Comparison of ENCODE assay signal across 8 mouse cellular contexts in genomic region chr4:97778211-97779002, GRCm38 (mm10). TPM values are rescaled to one million over a fixed set of nuclear protein-coding genes. Genes with fewer than 3 reads are reported as not detected.
DNase-seq lines count a peak whose midpoint lies in the region; ATAC-seq and TF ChIP-seq lines count a peak whose summit lies in the region.

No protein-coding gene starts in this region.

- H3K36me3 ChIP-seq in heart, embryonic 11.5 days (ENCODE audit: control insufficient read depth, insufficient read depth, low read length): peaks cover 8% of the 10 kb centered on the region; the same call in 1 of the 2 replicates
- no peaks in the 10 kb centered on the region for H3K36me3 ChIP-seq in midbrain, postnatal 0 days (ENCODE audit: insufficient read depth, low read length)

- under 1% methylated on average over 61 of the region's 94 CpGs for WGBS in heart, embryonic 11.5 days (ENCODE audit: insufficient replicate concordance)
- 1% methylated on average over 88 of the region's 94 CpGs for WGBS in midbrain, postnatal 0 days

- H3K9ac ChIP-seq in heart, embryonic 11.5 days (ENCODE audit: low read depth, low read length): peak overlapping the region; percentile 99
- H3K9ac ChIP-seq in midbrain, postnatal 0 days (replicated peaks; ENCODE audit: low read length, poor library complexity, severe bottlenecking): peak overlapping the region; percentile 75

- H3K4me1 ChIP-seq in heart, embryonic 11.5 days (ENCODE audit: control insufficient read depth, insufficient read depth, low read length): peaks cover 19% of the 10 kb centered on the region
- H3K4me1 ChIP-seq in midbrain, postnatal 0 days (ENCODE audit: insufficient read depth, low read length): 0 out of 2 replicates have a peak, but pooled peaks cover 2% of the 10 kb centered on the region

- peak overlapping the region; percentile 97 for H3K4me3 ChIP-seq in heart, embryonic 11.5 days (ENCODE audit: low read depth, low read length)
- peak overlapping the region; percentile 81 for H3K4me3 ChIP-seq in midbrain, postnatal 0 days (ENCODE audit: low read depth, low read length)

- no peaks in the 10 kb centered on the region; the same call in 1 of the 2 replicates for H3K27me3 ChIP-seq in heart, embryonic 11.5 days (ENCODE audit: control insufficient read depth, insufficient read depth, low read length)
- peaks cover 24% of the 10 kb centered on the region for H3K27me3 ChIP-seq in midbrain, postnatal 0 days (ENCODE audit: insufficient read depth, low read length)

- peak overlapping the region; percentile 71 for H3K4me2 ChIP-seq in heart, embryonic 11.5 days
- peak overlapping the region; percentile 95 for H3K4me2 ChIP-seq in midbrain, postnatal 0 days (ENCODE audit: low read depth, low read length, poor library complexity, severe bottlenecking)

- H3K27ac ChIP-seq in heart, embryonic 11.5 days (ENCODE audit: low read depth, low read length): peak overlapping the region; percentile 96
- H3K27ac ChIP-seq in midbrain, postnatal 0 days (ENCODE audit: low read depth, low read length): peak overlapping the region; percentile 80

- DNase-seq in embryo, embryonic 10.5 days (ENCODE audit: low spot score): peak; percentile 66
- DNase-seq in embryo, embryonic 10 days (ENCODE audit: low spot score): no peak
- peak; percentile 62 for DNase-seq in 3134 (ENCODE audit: extremely low read depth, insufficient read length, low spot score)
- DNase-seq in cerebellum, postnatal 14 days: peak; percentile 59 to 69
- peak; percentile 57 to 71 for DNase-seq in kidney, postnatal 4 days
- DNase-seq in midbrain, postnatal 0 days (ENCODE audit: low spot score): no peak
- DNase-seq in left cerebral cortex, adult 18-20 months (ENCODE audit: low spot score in 2 of 2): no peak

- H3K9me3 ChIP-seq in heart, embryonic 11.5 days (replicated peaks; ENCODE audit: control insufficient read depth, low read length): no peaks in the 10 kb centered on the region
- H3K9me3 ChIP-seq in midbrain, postnatal 0 days (ENCODE audit: low read length): no peaks in the 10 kb centered on the region

- 0 out of 2 replicates have a peak, but pooled peaks have one; percentile 12 for ATAC-seq in heart, embryonic 11.5 days (replicated peaks; ENCODE audit: insufficient number of reproducible peaks, low FRiP score, low TSS enrichment)
- peak; percentile 35; the same call in 1 of the 2 replicates for ATAC-seq in midbrain, postnatal 0 days (ENCODE audit: low FRiP score)

- no peak for TF ChIP-seq CTCF in midbrain, postnatal 0 days (IDR thresholded peaks at IDR 0.05)

RNA-seq across cellular contexts. Expression of gene E130114P18Rik, which starts 0.5 kb away (rescaled TPM):
- polyA plus RNA-seq in heart, embryonic 11.5 days (2014; fragmentation: Nextera tagmentation; extraction: Ambion mirVana): 0.72 and 0.73 TPM in 2 replicates
- total RNA-seq in midbrain, postnatal 0 days (2014; rRNA removed): 8.4 and 13.5 TPM in 2 replicates
- 13.7 and 16.2 TPM in 2 replicates for polyA plus RNA-seq in midbrain, postnatal 0 days (2015; fragmentation: Nextera tagmentation; extraction: Ambion mirVana)
- 1 to 10 TPM; 6.1 to 7.4 TPM for total RNA-seq in left cerebral cortex, adult 18-20 months (2021)

RNA-seq across cellular contexts. Expression of gene Nfia, which starts 5.9 kb away (rescaled TPM):
- polyA plus RNA-seq in heart, embryonic 11.5 days (2014; fragmentation: Nextera tagmentation; extraction: Ambion mirVana): 27.5 and 33.7 TPM in 2 replicates
- 45.9 and 51.7 TPM in 2 replicates for total RNA-seq in midbrain, postnatal 0 days (2014; rRNA removed)
- polyA plus RNA-seq in midbrain, postnatal 0 days (2015; fragmentation: Nextera tagmentation; extraction: Ambion mirVana): 29.9 and 35.7 TPM in 2 replicates
- total RNA-seq in left cerebral cortex, adult 18-20 months (2021): 10 to 100 TPM; 54.8 to 59.7 TPM

Comparison
In these comparisons a context has a peak if more than half of its experiments do, and no peak if none do; other contexts are left out.
1. DNase-seq: peak in embryo, embryonic 10.5 days (single experiment), 3134 (single experiment), cerebellum, postnatal 14 days (2 of 2) and kidney, postnatal 4 days (2 of 2); none in embryo, embryonic 10 days (single experiment), midbrain, postnatal 0 days (single experiment) and left cerebral cortex, adult 18-20 months (0 of 2).